In genomic region chr9:53401146-53401545, GRCm38 (mm10) we compare ENCODE assay signal across 20 mouse cellular contexts. TPM values are rescaled to one million over a fixed set of nuclear protein-coding genes. Genes with fewer than 3 reads are reported as not detected.
"Had no signal": no experiment of that assay in that cellular context is flagged by ENCODE, and none has a peak within 500 bp of the region (broad histone marks: within the 10 kb centered on the region; RNA-seq: fewer than 3 reads in every experiment).

No protein-coding gene starts in this region.

- H3K27me3 ChIP-seq: limb, embryonic 12.5 days; limb, embryonic 15.5 days; midbrain, embryonic 12.5 days; midbrain, embryonic 15.5 days; neural tube, embryonic 13.5 days; stomach, embryonic 15.5 days had no signal

- H3K4me3 ChIP-seq: limb, embryonic 12.5 days; limb, embryonic 15.5 days; midbrain, embryonic 12.5 days; midbrain, embryonic 15.5 days; myocyte; neural tube, embryonic 13.5 days; stomach, embryonic 15.5 days had no signal

- H3K36me3 ChIP-seq: limb, embryonic 12.5 days; midbrain, embryonic 12.5 days; midbrain, embryonic 15.5 days; neural tube, embryonic 13.5 days; stomach, embryonic 15.5 days had no signal

- H3K27ac ChIP-seq: limb, embryonic 12.5 days; limb, embryonic 15.5 days; liver, embryonic 14.5 days; midbrain, embryonic 12.5 days; midbrain, embryonic 15.5 days had no signal

- H3K9ac ChIP-seq: limb, embryonic 12.5 days; limb, embryonic 15.5 days; liver, embryonic 14.5 days; liver, postnatal 0 days; lung, embryonic 14.5 days; midbrain, embryonic 12.5 days; midbrain, embryonic 15.5 days; neural tube, embryonic 13.5 days; stomach, embryonic 15.5 days had no signal

- DNase-seq: layer of hippocampus, postnatal 36 days; left cerebral cortex, postnatal 4 days; liver, postnatal 0 days; lung, embryonic 14.5 days; lung, postnatal 36 days; retina, postnatal 1 day; right cerebral cortex, postnatal 25 days; spleen, adult 18-20 months; thymus, postnatal 25 days had no signal

- H3K9me3 ChIP-seq: limb, embryonic 12.5 days; limb, embryonic 15.5 days; midbrain, embryonic 12.5 days; midbrain, embryonic 15.5 days; neural tube, embryonic 13.5 days; stomach, embryonic 15.5 days had no signal

- H3K4me2 ChIP-seq: limb, embryonic 12.5 days; limb, embryonic 15.5 days; liver, embryonic 11.5 days; lung, embryonic 14.5 days; midbrain, embryonic 12.5 days; midbrain, embryonic 15.5 days; neural tube, embryonic 13.5 days; stomach, embryonic 15.5 days had no signal

- ATAC-seq: liver, postnatal 0 days; lung, postnatal 0 days; midbrain, embryonic 15.5 days had no signal

RNA-seq across cellular contexts. Expression of gene 4930550C14Rik, which starts 1.0 kb away (rescaled TPM):
- total RNA-seq: left cerebral cortex, postnatal 4 days; monocyte, adult 5-6 weeks had no signal
